Mouse (Mus musculus): ENCODE measurements around the gene Tmc8. TPM values are rescaled to one million over a fixed set of nuclear protein-coding genes. Genes with fewer than 3 reads are reported as not detected.
A peak's percentile ranks its signal among the peaks of the same experiment; 100 is the strongest.

The Tmc8 gene
- polyA plus RNA-seq, 1 experiment from 2014 or later: 0.75 TPM

- no peaks in the 10 kb centered on the region for H3K9me3 ChIP-seq
- no peak overlapping the region for H3K27ac ChIP-seq
- no peak overlapping the region for H3K9ac ChIP-seq
- no peak overlapping the region for H3K4me3 ChIP-seq
- no peak overlapping the region for H3K4me2 ChIP-seq
- no peaks in the 10 kb centered on the region for H3K36me3 ChIP-seq
- H3K27me3 ChIP-seq: peaks cover 23% of the 10 kb centered on the region
- ATAC-seq (ENCODE audit: low FRiP score): no peak
- WGBS: 90% methylated on average over 14 of the region's 14 CpGs
- H3K4me1 ChIP-seq (replicated peaks): peaks cover 35% of the 10 kb centered on the region
Measured at GRCm38 (mm10) chr11:117776085-117776792, 5.6 kb upstream of the Tmc8 start.

- Histone ChIP-seq H3K4me2 (no peak overlapping the region), H3K9ac (no peak overlapping the region), H3K4me3 (no peak overlapping the region), H3K27ac (no peak overlapping the region), H3K4me1 (replicated peaks) (peaks cover 43% of the 10 kb centered on the region), H3K27me3 (peaks cover 32% of the 10 kb centered on the region), H3K9me3 (no peaks in the 10 kb centered on the region), H3K36me3 (no peaks in the 10 kb centered on the region)
- ATAC-seq (ENCODE audit: low FRiP score): no peak
- 86% methylated on average over 5 of the region's 5 CpGs for WGBS
Measured at GRCm38 (mm10) chr11:117777111-117777510, 4.8 kb upstream of the Tmc8 start.

- WGBS: 95% methylated on average over 11 of the region's 11 CpGs
- Histone ChIP-seq H3K9ac (no peak overlapping the region), H3K4me3 (no peak overlapping the region), H3K4me1 (replicated peaks) (peaks cover 48% of the 10 kb centered on the region), H3K27ac (no peak overlapping the region), H3K27me3 (peaks cover 41% of the 10 kb centered on the region), H3K4me2 (no peak overlapping the region), H3K36me3 (no peaks in the 10 kb centered on the region), H3K9me3 (no peaks in the 10 kb centered on the region)
- ATAC-seq (ENCODE audit: low FRiP score): no peak
Measured at GRCm38 (mm10) chr11:117778031-117778430, 3.8 kb upstream of the Tmc8 start.

GRCm38 (mm10) chr11:117778851-117779433 lies 2.9 kb upstream of the Tmc8 start:
- H3K4me1 ChIP-seq (replicated peaks): peaks cover 53% of the 10 kb centered on the region
- peak overlapping the region; percentile 69; the same call in 1 of the 2 replicates for H3K9ac ChIP-seq
- 61% methylated on average over 12 of the region's 12 CpGs for WGBS
- peak overlapping the region; percentile 56 for H3K4me2 ChIP-seq
- peak overlapping the region; percentile 73 for H3K27ac ChIP-seq
- 0 out of 2 replicates have a peak, but pooled peaks have one; percentile 10 for ATAC-seq (ENCODE audit: low FRiP score)
- H3K4me3 ChIP-seq: no peak overlapping the region
- peaks cover 50% of the 10 kb centered on the region for H3K27me3 ChIP-seq
- no peaks in the 10 kb centered on the region for H3K9me3 ChIP-seq
- no peaks in the 10 kb centered on the region for H3K36me3 ChIP-seq

- Histone ChIP-seq H3K9ac (peak overlapping the region; percentile 69), H3K9me3 (no peaks in the 10 kb centered on the region), H3K36me3 (no peaks in the 10 kb centered on the region), H3K4me3 (peak overlapping the region; percentile 33), H3K27ac (peak overlapping the region; percentile 73), H3K4me1 (replicated peaks) (peaks cover 53% of the 10 kb centered on the region), H3K4me2 (peak overlapping the region; percentile 56), H3K27me3 (peaks cover 57% of the 10 kb centered on the region)
- peak; percentile 38; the same call in 1 of the 2 replicates for ATAC-seq (ENCODE audit: low FRiP score)
- WGBS: 5% methylated on average over 38 of the region's 38 CpGs
Measured at GRCm38 (mm10) chr11:117779434-117780198, 2.3 kb upstream of the Tmc8 start.

- Histone ChIP-seq H3K9me3 (no peaks in the 10 kb centered on the region), H3K27me3 (peaks cover 62% of the 10 kb centered on the region), H3K4me1 (replicated peaks) (peaks cover 53% of the 10 kb centered on the region), H3K9ac (peak overlapping the region; percentile 69), H3K4me3 (peak overlapping the region; percentile 33), H3K27ac (peak overlapping the region; percentile 73), H3K36me3 (no peaks in the 10 kb centered on the region), H3K4me2 (peak overlapping the region; percentile 56)
- 1% methylated on average over 16 of the region's 17 CpGs for WGBS
- ATAC-seq (ENCODE audit: low FRiP score): peak; percentile 50; the same call in 1 of the 2 replicates
Measured at GRCm38 (mm10) chr11:117780199-117780515, 1.7 kb upstream of the Tmc8 start.

- peak overlapping the region; percentile 69 for H3K9ac ChIP-seq
Measured at GRCm38 (mm10) chr11:117780582-117781111, 1.2 kb upstream of the Tmc8 start.

GRCm38 (mm10) chr11:117781199-117781821 lies 566 bp upstream of the Tmc8 start:
- peaks cover 66% of the 10 kb centered on the region for H3K27me3 ChIP-seq
- no peak overlapping the region for H3K4me3 ChIP-seq
- H3K9me3 ChIP-seq: no peaks in the 10 kb centered on the region
- WGBS: 23% methylated on average over 18 of the region's 18 CpGs
- peaks cover 53% of the 10 kb centered on the region for H3K4me1 ChIP-seq (replicated peaks)
- no peak overlapping the region for H3K9ac ChIP-seq
- no peak for ATAC-seq (ENCODE audit: low FRiP score)
- H3K4me2 ChIP-seq: peak overlapping the region; percentile 56
- H3K36me3 ChIP-seq: no peaks in the 10 kb centered on the region
- peak overlapping the region; percentile 52 for H3K27ac ChIP-seq

More at GRCm38 (mm10) chr11:117780582-117781111, 1.2 kb upstream of the Tmc8 start:
- Histone ChIP-seq H3K4me1 (replicated peaks) (peaks cover 53% of the 10 kb centered on the region), H3K27ac (peak overlapping the region; percentile 73; the same call in 1 of the 2 replicates), H3K4me2 (peak overlapping the region; percentile 56), H3K4me3 (peak overlapping the region; percentile 33), H3K36me3 (no peaks in the 10 kb centered on the region), H3K9me3 (no peaks in the 10 kb centered on the region), H3K27me3 (peaks cover 66% of the 10 kb centered on the region)
- no peak for ATAC-seq (ENCODE audit: low FRiP score)
- 6% methylated on average over 19 of the region's 19 CpGs for whole genome bisulfite sequencing

- Histone ChIP-seq H3K4me3 (peak overlapping the region; percentile 23; the same call in 1 of the 2 replicates), H3K9me3 (no peaks in the 10 kb centered on the region), H3K27me3 (peaks cover 66% of the 10 kb centered on the region), H3K27ac (0 out of 2 replicates have a peak overlapping the region, but pooled peaks have one; percentile 18), H3K4me1 (replicated peaks) (peaks cover 51% of the 10 kb centered on the region), H3K9ac (peak overlapping the region; percentile 63), H3K4me2 (peak overlapping the region; percentile 51), H3K36me3 (no peaks in the 10 kb centered on the region)
- whole genome bisulfite sequencing: 48% methylated on average over 9 of the region's 9 CpGs
- ATAC-seq (ENCODE audit: low FRiP score): no peak
Measured at GRCm38 (mm10) chr11:117782705-117783034, 794 bp downstream of the Tmc8 start.

- no peaks in the 10 kb centered on the region for H3K9me3 ChIP-seq
- H3K4me1 ChIP-seq (replicated peaks): peaks cover 47% of the 10 kb centered on the region
- peak overlapping the region; percentile 63 for H3K9ac ChIP-seq
- 0 out of 2 replicates have a peak, but pooled peaks have one; percentile 11 for ATAC-seq (ENCODE audit: low FRiP score)
- 0 out of 2 replicates have a peak overlapping the region, but pooled peaks have one; percentile 18 for H3K27ac ChIP-seq
- H3K4me2 ChIP-seq: peak overlapping the region; percentile 51
- no peaks in the 10 kb centered on the region for H3K36me3 ChIP-seq
- peak overlapping the region; percentile 23 for H3K4me3 ChIP-seq
- 4% methylated on average over 31 of the region's 31 CpGs for WGBS
- peaks cover 66% of the 10 kb centered on the region for H3K27me3 ChIP-seq
Measured at GRCm38 (mm10) chr11:117783089-117783488, 1.2 kb downstream of the Tmc8 start.

GRCm38 (mm10) chr11:117783683-117784309 lies 1.9 kb downstream of the Tmc8 start:
- WGBS: 36% methylated on average over 10 of the region's 10 CpGs
- H3K4me3 ChIP-seq: peak overlapping the region; percentile 23; the same call in 1 of the 2 replicates
- peaks cover 66% of the 10 kb centered on the region for H3K27me3 ChIP-seq
- no peaks in the 10 kb centered on the region for H3K9me3 ChIP-seq
- peak overlapping the region; percentile 63; the same call in 1 of the 2 replicates for H3K9ac ChIP-seq
- peak overlapping the region; percentile 51 for H3K4me2 ChIP-seq
- no peak for ATAC-seq (ENCODE audit: low FRiP score)
- peaks cover 43% of the 10 kb centered on the region for H3K4me1 ChIP-seq (replicated peaks)
- no peak overlapping the region for H3K27ac ChIP-seq
- H3K36me3 ChIP-seq: no peaks in the 10 kb centered on the region

Data from hindbrain, embryonic 13.5 days (tissue).